Mouse (Mus musculus): ENCODE data around the gene Hnrnph3. TPM values are rescaled to one million over a fixed set of nuclear protein-coding genes. Genes with fewer than 3 reads are reported as not detected.

Gene Hnrnph3
- total and polyA plus RNA-seq, 3 experiments: 9.5 to 37.8 (median 15.1) TPM

GRCm38 (mm10) chr10:63047751-63048150, 23.7 kb upstream of the Hnrnph3 start:
- Histone ChIP-seq H3K79me2 (replicated peaks; ENCODE audit: control insufficient read depth, extremely low read depth, insufficient read depth, poor library complexity, severe bottlenecking) (no peaks in the 10 kb centered on the region), H3K9me3 (replicated peaks; ENCODE audit: low read length) (no peaks in the 10 kb centered on the region), H3K27ac (ENCODE audit: insufficient read depth, low read depth) (no peak overlapping the region), H3K27me3 (replicated peaks) (no peaks in the 10 kb centered on the region), H3K4me2 (ENCODE audit: insufficient read depth, low read depth, poor library complexity, severe bottlenecking) (no peak overlapping the region), H3K9ac (ENCODE audit: insufficient read depth, low read depth) (no peak overlapping the region), H3K4me1 (ENCODE audit: control insufficient read depth in 1 of 2, insufficient read depth in 2 of 2) (peaks cover 4 to 21% of the 10 kb centered on the region in 2 experiments; a peak in 3 of 4 replicates), H3K36me3 (replicated peaks in 1 of 2; ENCODE audit: control insufficient read depth in 1 of 2, insufficient read depth in 1 of 2, low read length in 1 of 2) (no peaks in the 10 kb centered on the region), H3K4me3 (replicated peaks in 1 of 3; ENCODE audit: low read depth in 2 of 3, low read length in 2 of 3, poor library complexity in 1 of 3) (no peak overlapping the region)
- peak; percentile 50 for DNase-seq (ENCODE audit: extremely low read depth)
- no peak for TF ChIP-seq JUND (conservative IDR thresholded peaks at IDR 0.05; ENCODE audit: low read depth, low read length)
- no peak for TF ChIP-seq RAD21 (IDR thresholded peaks at IDR 0.05; ENCODE audit: low read depth, low read length)
- no peak for TF ChIP-seq USF1 (IDR thresholded peaks at IDR 0.05; ENCODE audit: low read depth, low read length)
- TF ChIP-seq POLR2A (IDR thresholded peaks at IDR 0.05; ENCODE audit: low read depth, low read length): no peak
- TF ChIP-seq TCF12 (IDR thresholded peaks at IDR 0.05; ENCODE audit: low read depth, low read length): no peak
- TF ChIP-seq USF2 (conservative IDR thresholded peaks at IDR 0.05; ENCODE audit: low read depth, low read length): no peak
- TF ChIP-seq MAFK (IDR thresholded peaks at IDR 0.05; ENCODE audit: insufficient replicate concordance, low read length): no peak
- TF ChIP-seq HCFC1 (IDR thresholded peaks at IDR 0.05; ENCODE audit: low read depth, low read length): no peak
- TF ChIP-seq PAX5 (IDR thresholded peaks at IDR 0.05; ENCODE audit: low read length): no peak
- TF ChIP-seq NELFE (IDR thresholded peaks at IDR 0.05; ENCODE audit: low read depth, low read length): no peak
- no peak for TF ChIP-seq POLR2AphosphoS2 (IDR thresholded peaks at IDR 0.05; ENCODE audit: low read depth, low read length)
- no peak for TF ChIP-seq MAX (IDR thresholded peaks at IDR 0.05; ENCODE audit: low read length)
- peak; percentile 34; the same call in 1 of the 2 replicates for TF ChIP-seq IRF4 (IDR thresholded peaks at IDR 0.05; ENCODE audit: low read depth, low read length)
- no peak for TF ChIP-seq CTCF (conservative IDR thresholded peaks at IDR 0.05 in 1 of 2, IDR thresholded peaks at IDR 0.05 in 1 of 2; ENCODE audit: low read depth in 2 of 2, low read length in 2 of 2)
- no peak for TF ChIP-seq NRF1 (IDR thresholded peaks at IDR 0.05; ENCODE audit: low read depth, low read length)
- peak; percentile 27; the same call in 1 of the 2 replicates for TF ChIP-seq BHLHE40 (IDR thresholded peaks at IDR 0.05; ENCODE audit: low read depth, low read length)
- no peak for TF ChIP-seq ZNF384 (IDR thresholded peaks at IDR 0.05; ENCODE audit: low read depth, low read length)
- 0 out of 2 replicates have a peak, but pooled peaks have one; percentile 29 for TF ChIP-seq EP300 (IDR thresholded peaks at IDR 0.05; ENCODE audit: low read length)
- TF ChIP-seq ZKSCAN1 (IDR thresholded peaks at IDR 0.05; ENCODE audit: borderline replicate concordance, low read depth, low read length): no peak
- TF ChIP-seq MXI1 (IDR thresholded peaks at IDR 0.05; ENCODE audit: low read depth, low read length): no peak
- TF ChIP-seq CHD1 (IDR thresholded peaks at IDR 0.05; ENCODE audit: low read depth, low read length): no peak
- TF ChIP-seq CHD2 (IDR thresholded peaks at IDR 0.05; ENCODE audit: low read length): no peak
- no peak for TF ChIP-seq SMC3 (IDR thresholded peaks at IDR 0.05; ENCODE audit: low read depth, low read length)
- no peak for TF ChIP-seq ELF1 (IDR thresholded peaks at IDR 0.05; ENCODE audit: low read depth, low read length)
- no peak for TF ChIP-seq UBTF (IDR thresholded peaks at IDR 0.05; ENCODE audit: low read depth, low read length)
- no peak for TF ChIP-seq ZC3H11A (IDR thresholded peaks at IDR 0.05; ENCODE audit: low read depth, low read length)
- peak; percentile 41; the same call in 1 of the 2 replicates for TF ChIP-seq MEF2A (IDR thresholded peaks at IDR 0.05; ENCODE audit: borderline replicate concordance, low read depth, low read length)
- no peak for TF ChIP-seq JUN (IDR thresholded peaks at IDR 0.05; ENCODE audit: insufficient read depth, low read depth, low read length)
- TF ChIP-seq RCOR1 (conservative IDR thresholded peaks at IDR 0.05; ENCODE audit: low read depth, low read length): no peak
- dilution Hi-C loops (cut with MboI; ENCODE audit: extremely low pct_ligation_motif_present, extremely low pct_unique_long_range_greater_than_20kb, low sequenced_read_pairs): no loop called here
- in situ Hi-C loops (cut with MboI; ENCODE audit: low pct_ligation_motif_present, low pct_unique_long_range_greater_than_20kb, low sequenced_read_pairs): no loop called here

Data from CH12.LX (cell line).